Mouse (Mus musculus): Measurements from ENCODE around the gene Ift57.

- TF ChIP-seq POLR2A (IDR thresholded peaks at IDR 0.05; ENCODE audit: insufficient read depth, low read depth, low read length) (no peak), CTCF (IDR thresholded peaks at IDR 0.05; ENCODE audit: insufficient read depth, low read depth, low read length) (no peak)
These were observed 104.0 kb downstream of the Ift57 start for GRCm38 (mm10) chr16:49802993-49803392.
